Mouse (Mus musculus) left cerebral cortex, adult 11 months (tissue): ENCODE measurements around the gene Ifnk.

Experiments used
- DNase-seq: peaks from one replicate; pipeline ENCODE4 v3.0.0; 2022; ENCODE audit warnings: low spot score

The Ifnk gene

DNA sequence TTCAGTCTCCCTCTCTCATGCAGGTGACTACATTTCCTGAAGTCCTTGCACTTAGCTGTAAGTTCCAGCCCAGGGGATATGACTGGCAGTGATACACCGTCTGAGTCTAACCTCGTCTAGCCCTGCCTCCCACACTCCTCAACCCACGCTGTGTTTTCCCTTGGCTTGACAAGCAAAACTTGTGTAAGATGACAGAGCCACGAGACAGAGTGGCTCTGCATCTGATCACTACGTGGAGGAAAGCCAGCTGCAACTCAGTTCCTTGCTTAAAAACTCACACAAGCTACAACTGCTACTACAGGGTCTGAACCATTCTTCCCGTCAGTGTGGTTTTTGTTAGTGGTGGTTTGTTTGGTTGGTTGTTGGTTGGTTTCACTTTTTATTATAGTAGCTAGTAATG is 11.5 kb upstream of the Ifnk start:
- DNase-seq, result no peak

DNA sequence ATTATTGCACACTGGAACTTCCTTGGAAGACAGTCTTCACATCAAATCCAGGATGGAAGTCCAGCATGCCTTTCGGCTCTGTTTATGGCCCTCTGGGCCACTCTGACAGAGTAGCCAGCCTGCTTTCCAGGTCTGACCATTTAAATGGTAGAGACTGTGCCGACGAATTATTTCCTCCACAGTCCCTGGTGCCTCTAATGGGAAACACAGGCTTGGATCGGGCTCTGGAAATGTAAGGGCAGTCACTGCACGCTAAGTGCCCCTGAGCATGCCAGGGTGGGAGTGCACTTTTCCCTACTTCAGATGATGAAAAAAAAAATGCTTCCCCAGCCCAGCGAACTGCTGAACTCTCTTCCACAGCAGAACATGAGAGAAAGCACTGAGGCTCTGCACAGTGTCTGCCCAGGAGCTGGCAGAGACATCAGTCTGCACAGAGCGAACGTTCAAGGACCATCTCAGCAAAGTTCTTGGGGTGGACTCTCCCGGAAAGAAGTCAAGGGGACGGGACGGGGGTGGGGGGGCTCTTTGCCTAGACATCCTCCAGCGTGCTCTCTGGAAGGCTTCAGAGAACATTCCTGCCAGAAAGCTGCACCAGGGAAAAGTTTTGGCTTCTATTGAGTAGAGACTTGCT is 8.3 kb upstream of the Ifnk start:
- no peak for DNase-seq

DNA sequence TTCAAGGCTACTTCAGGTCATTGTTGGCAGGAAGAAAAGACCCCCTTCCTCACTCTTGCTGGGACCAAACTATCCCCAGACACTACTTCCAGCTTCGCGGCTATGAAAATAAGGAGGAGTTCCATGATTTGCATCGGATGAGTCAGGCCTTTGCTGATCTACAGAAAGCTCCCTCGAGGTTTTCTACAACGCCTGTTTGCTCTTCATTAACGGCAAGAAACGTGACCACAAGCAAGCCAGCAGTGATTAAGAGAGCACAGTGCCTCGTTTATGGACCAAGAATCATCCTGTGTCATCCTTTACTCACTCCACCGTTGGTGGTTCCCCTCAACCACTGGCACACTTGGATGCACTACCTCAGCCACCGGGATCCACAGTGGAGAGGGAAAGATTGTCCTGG is 6.1 kb upstream of the Ifnk start:
- no peak for DNase-seq

DNA sequence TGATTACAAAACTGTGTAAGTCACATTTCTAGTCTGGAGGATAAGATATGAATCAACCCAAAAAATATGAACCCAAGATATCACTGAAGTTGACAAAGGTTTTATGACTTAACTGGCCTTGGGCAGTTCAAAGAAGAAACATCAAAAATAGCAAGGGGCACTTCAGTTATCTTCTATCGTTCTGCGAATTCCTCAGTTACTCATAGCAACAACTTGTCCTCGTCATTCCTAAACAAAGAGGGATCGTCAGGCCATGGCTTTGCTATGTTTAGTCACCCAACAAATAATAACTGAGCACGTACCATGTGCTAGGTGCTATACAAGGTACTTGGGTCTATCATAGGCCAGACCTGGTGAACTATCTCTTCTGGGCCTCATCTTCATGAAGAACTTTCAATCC is 5.3 kb upstream of the Ifnk start:
- no peak for DNase-seq

DNA sequence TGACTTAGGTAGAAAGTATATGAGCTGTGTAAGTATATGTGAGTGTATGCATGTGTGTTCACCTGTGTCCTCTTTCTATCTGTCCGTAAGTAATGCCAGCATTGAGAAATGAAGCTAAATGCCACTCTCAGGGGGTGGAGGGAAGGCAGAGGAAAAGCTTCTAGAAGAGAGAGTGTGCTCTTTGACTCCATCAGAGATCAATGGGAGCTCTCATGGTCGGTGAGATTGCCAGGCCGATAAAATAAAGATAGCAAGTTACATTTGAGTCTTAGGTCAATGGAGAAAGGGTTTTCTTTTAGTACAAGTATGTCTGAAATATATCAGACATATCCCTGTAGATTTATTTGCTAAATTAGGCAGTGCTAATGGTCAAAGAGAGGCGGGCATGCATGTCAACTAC is 3.5 kb upstream of the Ifnk start:
- DNase-seq, result no peak

DNA sequence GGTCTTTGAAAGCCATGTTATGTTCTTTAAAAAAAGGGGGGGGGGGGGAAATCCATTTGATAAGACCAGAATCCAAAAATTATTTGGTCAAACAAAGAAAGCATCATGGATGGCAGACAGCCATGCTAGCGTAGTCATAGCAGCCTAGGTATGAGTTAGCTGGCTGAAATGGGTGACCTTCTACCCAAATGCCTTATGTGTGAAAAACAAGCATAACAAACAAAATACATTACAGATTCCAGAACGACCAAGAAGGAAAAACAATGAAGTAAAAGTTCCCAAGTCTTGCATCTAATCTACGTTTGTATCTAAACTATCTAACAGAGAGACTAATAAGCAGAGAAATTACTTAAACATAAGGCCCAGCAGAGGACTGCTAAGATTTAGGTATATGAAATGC is 1.1 kb upstream of the Ifnk start:
- no peak for DNase-seq

DNA sequence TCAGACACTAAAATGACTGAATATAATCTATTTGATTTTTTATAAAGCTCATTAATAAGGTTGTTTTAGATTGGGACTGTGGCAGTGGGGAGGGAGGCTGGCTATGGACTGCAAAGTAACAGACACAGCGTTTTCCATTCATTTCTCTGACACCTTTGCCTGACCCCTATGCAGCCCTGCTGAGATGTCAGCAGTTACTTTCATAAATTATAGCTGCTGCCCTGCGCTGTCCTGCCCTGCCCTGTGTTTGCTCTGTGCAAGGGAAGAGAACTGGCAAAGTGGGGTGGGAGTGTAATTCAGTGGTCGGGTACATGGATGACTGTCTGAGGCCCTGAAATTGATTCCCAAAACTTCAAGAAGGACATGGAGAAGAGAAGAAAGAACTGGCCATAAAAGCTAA is 2.2 kb downstream of the Ifnk start:
- no peak for DNase-seq

DNA sequence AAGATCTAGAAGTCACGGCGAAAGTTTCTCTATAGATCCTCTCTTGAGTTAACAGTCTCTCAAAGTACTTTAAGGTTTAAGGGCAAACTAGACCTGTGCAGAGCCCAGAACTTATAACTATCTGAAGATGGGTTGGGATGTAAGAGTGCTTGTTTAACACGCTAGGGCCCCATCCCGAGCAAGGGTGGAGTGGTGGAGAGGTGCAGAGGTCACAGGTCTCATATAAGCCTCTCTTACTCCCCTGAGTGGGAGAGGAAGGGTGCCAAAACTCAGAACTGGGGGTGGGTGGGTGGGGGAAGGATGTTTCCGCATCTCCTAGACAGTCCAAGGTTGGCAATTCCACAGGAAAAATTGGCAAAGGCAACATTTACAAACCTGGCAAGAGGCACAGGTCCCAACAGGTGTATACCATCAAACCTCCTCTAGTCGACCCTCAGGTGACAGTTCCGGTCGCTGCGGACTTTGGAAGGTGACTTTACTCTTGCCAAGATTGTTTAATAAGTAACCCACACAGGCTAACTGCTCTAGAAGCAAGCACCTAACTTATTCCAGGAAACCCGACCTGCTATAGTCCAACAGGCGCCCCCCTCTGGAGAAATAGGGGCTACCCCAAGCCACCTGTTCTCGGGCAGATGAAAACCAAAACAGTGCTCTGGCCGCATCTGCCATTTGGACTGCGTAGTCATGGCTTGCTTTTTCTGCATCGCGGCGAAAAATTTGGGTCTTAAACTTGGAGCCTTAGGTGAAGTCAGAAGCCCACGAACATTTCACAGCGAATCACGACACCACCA is 3.5 kb downstream of the Ifnk start:
- no peak for DNase-seq

DNA sequence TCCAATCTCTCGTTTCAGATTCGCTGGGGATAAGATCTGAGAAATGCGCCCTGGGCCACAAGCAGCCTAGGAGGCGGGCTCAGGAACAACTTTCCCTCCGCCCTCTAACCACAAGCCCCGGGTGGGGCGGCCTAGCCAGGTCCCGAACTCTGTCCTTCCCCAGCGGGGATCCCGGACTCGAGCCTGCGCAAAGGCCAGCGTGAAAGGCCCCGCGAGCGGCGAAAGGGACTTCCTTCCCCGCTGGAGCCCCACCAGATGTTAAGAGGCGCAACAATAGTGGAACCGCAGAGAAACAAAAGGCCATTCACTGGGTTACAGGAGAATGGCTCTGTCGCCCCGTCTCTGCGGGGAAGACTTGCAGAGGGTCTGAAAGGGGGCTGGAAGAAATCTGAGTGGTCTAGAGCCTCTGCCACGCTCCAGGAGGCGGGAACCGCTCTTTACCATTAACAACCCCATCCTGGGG is 4.3 kb downstream of the Ifnk start:
- no peak for DNase-seq

DNA sequence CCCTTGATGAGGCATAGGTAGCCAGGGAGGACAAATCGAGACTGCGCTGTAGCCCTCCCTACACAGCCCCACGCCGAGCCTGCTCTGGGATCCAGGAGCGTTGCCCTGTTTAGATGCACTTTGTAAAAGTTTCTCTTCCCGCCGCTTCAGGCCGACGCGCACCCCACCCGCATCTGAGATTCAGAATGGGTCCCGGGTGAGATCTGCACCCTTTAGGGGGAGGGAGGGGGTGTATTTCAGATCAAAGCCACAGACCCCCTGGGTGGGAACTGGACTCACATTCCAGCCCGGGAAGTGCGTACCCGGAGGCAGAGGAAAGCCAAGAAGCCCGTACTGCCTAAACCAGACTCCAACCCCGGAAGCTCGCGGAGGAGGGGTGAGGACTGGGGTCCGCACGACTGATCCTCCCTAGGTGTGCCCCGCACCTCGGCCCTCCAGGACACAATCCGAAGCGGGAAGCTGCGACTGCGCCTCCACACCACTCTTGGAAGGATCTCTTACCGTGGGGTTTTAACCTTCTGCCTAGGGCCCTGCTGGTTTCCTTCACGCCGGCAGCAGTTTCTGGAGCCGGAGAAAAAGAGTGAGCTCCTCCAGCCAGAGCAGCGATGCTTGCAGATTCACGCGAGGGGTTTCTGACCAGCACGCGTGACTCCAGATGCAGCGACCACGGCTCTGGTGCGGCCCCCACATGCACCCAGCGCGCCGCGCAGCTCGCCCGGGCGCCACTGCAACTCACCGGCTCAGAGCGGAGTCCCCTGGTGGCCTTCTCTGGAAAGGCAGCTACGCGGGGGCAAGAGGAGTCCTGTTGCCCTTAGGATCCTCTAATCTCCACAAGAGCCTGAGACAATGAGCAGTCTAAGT is 5.1 kb downstream of the Ifnk start, which contains the start of gene Mob3b:
TSS of gene Mob3b (minus strand) at position 734 of the 861 bp plus-strand sequence.
- peak; percentile 47 for DNase-seq

DNA sequence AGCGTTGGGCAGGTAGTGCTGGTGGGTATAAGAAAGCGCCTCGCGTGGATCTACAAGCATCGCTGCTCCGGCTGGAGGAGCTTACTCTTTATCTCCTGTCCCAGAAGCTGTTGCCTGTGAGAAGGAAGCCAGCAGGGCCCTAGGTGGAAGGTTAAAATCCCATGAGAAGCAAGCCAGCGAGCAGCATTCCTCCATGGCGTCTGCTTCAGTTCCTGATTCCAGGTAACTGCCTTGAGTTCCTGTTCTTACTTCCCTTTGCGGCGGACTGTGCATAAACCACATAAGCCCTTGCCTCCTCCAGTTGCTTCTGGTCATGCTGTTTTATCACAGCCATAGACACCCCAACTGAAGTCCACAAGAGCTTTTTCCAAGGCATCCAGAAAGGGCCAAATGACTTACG is 6.0 kb downstream of the Ifnk start:
- no peak for DNase-seq

DNA sequence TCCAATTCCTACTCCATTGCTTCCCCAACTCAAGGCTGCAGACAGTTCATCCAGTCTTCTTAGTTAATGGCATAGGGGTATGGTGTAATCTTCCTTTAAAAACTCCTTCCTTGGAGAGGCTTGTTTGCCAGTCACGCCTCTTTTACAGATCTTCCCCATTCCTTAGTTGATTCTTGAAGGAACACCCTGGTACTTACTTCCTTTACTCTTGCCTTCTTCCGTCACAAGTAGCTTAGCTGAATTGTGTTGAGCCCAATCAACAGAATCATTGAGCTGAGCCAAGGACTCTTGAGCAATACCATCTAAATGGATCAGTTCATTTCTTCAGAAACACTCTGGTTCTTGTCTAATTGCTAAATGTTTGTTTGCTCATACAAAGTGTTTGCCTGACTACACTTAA is 13.4 kb downstream of the Ifnk start:
- DNase-seq, result no peak

DNA sequence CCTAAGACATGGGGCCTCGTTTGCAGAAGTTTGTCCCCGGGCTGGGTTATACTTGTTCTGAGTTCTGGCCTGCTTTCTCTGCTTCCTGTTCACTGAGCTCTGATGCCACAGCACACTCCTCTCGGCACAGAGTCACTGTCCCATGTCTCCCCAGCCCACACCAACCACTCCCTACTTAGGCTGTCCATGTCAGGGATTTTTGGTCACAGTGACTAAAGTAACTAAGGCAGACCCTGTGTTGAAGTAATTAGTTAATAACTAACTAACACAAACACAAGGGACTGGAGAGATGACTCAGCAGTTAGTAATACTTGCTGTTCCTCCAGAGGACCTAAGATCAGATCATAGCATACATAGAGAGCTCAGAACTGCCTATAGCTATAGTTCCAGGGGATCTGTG is 14.1 kb downstream of the Ifnk start:
- DNase-seq, result no peak

DNA sequence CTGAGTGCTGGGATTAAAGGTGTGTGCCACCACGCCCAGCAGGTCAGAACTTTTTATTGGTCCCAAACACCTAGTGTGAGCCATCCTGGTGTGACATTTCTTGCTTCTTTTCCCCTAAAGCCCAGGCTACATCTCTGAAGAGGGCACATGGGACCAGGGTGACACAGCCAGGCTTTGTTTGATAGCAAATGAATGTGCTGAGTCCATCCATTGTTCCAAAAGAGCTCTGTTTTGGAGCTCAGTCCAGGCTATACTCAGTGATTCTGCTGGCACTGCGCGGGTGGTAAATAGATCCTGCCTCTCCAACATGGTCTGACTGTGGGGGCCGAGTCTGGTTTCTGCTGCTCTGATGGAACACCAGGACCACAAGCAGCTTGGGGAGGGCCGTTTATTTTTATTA is 16.0 kb downstream of the Ifnk start:
- no peak for DNase-seq

DNA sequence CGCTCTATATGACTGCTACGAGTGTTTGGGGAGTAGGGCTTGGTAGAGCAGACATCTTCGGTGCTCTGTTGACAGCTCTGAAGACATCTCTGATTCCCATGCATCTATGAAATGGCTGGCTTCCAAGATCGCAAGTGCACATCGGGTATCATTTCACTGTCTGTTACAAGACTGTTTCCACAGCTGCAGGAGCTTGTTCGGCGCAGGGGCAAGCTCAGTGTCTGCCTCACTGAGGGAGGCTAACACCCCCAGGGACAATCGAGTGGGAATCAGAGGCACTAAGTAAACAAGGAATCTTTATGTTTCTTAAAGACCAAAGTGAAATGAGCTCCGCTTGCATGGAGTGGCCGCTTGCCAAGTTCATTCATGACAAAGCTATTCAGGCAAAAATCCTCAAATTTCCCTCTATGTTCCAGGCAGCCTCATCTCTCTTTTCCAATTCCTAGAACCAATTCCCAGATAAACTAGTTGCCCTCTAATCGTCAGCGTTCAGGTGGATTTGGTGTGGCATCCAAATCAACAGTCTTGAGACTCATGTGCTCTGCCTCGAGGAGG is 17.8 kb downstream of the Ifnk start:
- no peak for DNase-seq

DNA sequence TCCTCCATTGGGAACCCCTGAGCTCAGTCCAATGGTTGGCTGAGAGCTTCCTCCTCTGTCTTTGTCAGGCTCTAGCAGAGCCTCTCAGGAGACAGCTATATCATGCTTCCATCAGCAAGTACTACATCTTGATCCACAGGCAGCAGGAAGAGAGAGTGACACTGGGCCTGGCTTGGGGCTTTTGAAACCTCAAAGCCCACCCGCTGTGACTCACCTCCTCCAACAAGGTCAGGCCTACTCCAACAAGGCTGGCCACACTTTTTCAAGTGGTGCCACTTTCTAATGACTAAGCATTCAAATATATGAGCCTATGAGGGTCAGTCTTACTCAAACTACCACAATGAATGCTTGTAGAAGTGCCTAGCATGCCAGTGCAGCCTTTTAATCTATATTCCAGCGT is 20.6 kb downstream of the Ifnk start:
- DNase-seq, result no peak

DNA sequence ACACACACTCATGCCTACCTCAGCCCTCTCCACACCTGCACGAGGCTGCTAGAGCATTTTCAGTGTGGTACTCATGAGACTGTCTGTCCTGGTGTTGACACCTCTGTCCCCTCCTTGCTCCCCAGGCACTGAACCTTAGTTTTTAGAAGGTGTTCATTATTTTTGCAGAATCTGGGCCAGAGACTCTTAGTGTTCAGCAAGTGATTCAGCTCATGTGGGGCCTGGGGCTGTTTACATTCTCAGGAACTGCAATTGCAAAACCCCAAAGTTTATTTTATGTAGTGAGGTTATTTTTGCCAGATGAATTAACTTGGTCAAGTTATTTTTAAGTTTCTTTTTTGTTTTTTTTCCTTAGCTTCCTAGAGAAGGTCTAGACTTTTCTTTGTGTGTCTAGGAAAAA is 21.7 kb downstream of the Ifnk start:
- DNase-seq, result no peak

DNA sequence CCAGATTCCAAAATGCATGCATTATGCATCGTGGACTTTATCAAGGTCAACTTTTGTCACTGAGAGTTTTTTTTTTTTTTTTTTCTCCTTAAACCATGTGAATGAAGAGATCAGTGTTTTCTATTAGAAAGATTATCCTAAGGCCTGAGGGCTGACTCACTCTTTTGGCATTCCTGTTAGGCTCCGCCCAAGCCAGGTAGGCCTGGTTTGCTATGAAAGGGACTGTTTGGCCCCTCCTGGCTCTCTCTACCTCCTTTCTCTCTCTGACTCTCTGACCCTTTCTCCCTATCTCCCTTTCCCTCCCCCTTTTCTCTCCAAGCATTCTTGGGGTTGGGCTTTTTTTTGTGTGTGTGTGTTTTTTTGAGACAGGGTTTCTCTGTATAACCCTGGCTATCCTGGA is 23.7 kb downstream of the Ifnk start:
- DNase-seq, result no peak

DNA sequence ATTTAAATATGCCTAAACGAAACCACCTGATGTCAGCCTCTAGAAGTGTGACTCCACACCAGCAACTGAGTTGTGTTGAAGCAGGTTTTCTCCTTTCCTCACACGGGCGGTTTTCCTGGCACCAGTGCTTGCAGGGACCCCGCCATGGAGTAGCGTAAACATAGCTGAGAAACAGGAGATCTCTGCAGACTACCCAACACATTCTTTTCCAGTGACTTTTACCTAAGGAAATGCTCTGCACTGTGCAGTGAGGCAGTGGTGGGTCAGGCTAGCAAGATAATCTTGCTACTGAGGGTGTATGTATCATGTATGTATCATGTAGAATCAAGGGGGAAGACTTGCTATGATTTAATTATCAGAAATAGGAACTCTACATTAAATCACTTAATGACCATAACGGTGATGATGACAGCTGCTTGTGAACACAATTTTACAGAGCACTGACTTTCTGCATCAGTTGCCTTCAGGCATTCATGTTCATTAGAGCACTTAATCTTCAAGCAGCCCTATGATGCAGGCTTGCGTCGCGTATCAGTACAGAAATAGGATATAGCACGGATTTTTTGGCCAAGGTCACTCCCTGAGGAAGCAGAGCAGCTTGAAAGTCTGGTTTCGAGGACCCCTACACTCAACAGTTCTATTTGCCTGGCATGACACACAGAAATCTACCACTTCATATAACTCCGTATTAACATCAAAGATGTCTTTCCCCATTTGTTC is 26.2 kb downstream of the Ifnk start:
- no peak for DNase-seq

DNA sequence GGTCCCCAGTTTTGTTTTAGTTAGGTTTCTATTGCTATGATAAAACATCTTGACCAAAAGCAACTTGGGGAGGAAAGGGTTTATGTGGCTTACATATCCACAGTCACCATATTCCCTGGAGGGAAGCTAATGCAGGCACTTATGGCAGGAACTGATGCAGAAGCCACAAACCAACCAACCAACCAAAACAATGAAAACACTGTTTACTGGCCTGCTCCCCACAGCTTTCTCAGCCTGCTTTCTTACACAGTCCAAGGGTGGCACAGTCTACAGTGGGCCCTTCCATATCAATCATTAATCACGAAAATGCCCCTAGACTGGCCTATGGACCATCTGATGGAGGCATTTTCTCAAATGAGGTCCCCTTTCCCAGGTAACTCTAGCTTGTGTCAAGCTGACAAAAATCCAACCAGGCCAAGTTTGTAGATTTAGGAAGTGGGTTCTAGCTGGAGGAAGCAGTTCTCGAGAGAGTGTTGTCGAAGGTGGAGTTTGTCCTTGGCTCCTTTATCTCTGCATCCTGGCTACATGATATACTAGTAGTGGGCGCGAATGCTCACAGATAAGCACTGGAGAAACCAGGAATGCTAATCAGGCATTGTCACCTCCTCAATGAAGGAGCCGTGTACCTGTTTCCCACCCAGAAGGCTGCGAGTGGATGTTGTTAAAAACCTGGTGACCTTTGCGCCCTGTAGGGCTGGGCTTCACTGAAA is 35.9 kb downstream of the Ifnk start:
- no peak for DNase-seq

DNA sequence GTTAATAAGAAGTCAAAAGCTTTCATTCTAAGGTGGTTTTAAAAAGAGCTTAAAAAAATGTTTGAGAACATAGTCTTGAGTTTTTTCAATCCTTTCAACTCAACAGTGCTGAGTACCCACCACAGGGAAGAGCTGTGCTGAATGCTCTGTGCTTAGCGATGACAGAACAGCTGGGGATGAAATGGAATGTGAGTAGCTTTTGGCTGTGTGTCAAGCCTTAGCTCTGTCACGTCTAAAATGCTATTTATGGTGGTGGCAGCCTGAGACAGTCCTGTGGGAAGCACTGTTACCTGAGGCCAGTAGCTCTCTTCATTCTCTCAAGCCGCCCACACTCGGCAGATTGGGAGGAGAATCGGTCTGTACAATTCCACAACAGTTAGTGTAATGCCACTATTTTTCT is 37.9 kb downstream of the Ifnk start:
- no peak for DNase-seq
